Mouse (Mus musculus): Measurements from ENCODE around the gene Sec16a.

GRCm38 (mm10) chr2:26468376-26468775, 23.4 kb upstream of the Sec16a start:
- TF ChIP-seq CTCF (IDR thresholded peaks at IDR 0.05; ENCODE audit: low read depth), result no peak
- TF ChIP-seq EP300 (IDR thresholded peaks at IDR 0.05; ENCODE audit: low read depth), result no peak
